Mouse (Mus musculus) limb, embryonic 11.5 days (tissue): ENCODE data around the gene Srcin1. TPM values are rescaled to one million over a fixed set of nuclear protein-coding genes. Genes with fewer than 3 reads are reported as not detected.

ENCODE experiments used
- ATAC-seq: fragments of 200-750 bp; cut with Nextera tagmentation; 2 replicates; pipeline ENCODE4 v1.8.0; 2017; ENCODE audit warnings: low read depth; ENCODE audit not compliant: insufficient number of reproducible peaks, low FRiP score, low TSS enrichment
- DNase-seq: peaks from one replicate; pipeline ENCODE4 v3.0.0-alpha.2; 2015; ENCODE audit warnings: low spot score
- H3K27ac ChIP-seq: fragments of 300-500 bp; sonication (generic); replicated peaks from 2 replicates; pipeline ENCODE4 v1.5.1; 2014; ENCODE audit warnings: low read depth, mild to moderate bottlenecking, low read length
- H3K27me3 ChIP-seq: fragments of 300-500 bp; sonication (generic); 2 replicates; pipeline ENCODE4 v1.6.1; 2014; ENCODE audit warnings: mild to moderate bottlenecking, low read length, mixed read lengths; ENCODE audit not compliant: control insufficient read depth, insufficient read depth
- H3K36me3 ChIP-seq: fragments of 300-500 bp; sonication (generic); 2 replicates; pipeline ENCODE4 v1.6.1; 2014; ENCODE audit warnings: mild to moderate bottlenecking, low read length, moderate library complexity, mixed read lengths; ENCODE audit not compliant: control insufficient read depth, insufficient read depth
- H3K4me1 ChIP-seq: fragments of 300-500 bp; sonication (generic); 2 replicates; pipeline ENCODE4 v1.6.1; 2014; ENCODE audit warnings: low read length, mixed read lengths; ENCODE audit not compliant: control insufficient read depth, insufficient read depth
- H3K4me2 ChIP-seq: fragments of 300-500 bp; sonication (generic); 2 replicates; pipeline ENCODE4 v1.6.1; 2014; ENCODE audit warnings: low read depth, mild to moderate bottlenecking, moderate library complexity; ENCODE audit not compliant: severe bottlenecking
- H3K4me3 ChIP-seq: fragments of 300-500 bp; sonication (generic); 2 replicates; pipeline ENCODE4 v1.5.1; 2014; ENCODE audit warnings: low read depth, low read length
- H3K9ac ChIP-seq: fragments of 300-500 bp; sonication (generic); 2 replicates; pipeline ENCODE4 v1.6.1; 2014; ENCODE audit warnings: mild to moderate bottlenecking, low read length
- H3K9me3 ChIP-seq: fragments of 300-500 bp; sonication (generic); 2 replicates; pipeline ENCODE4 v1.6.1; 2016; ENCODE audit warnings: low read length; ENCODE audit not compliant: control insufficient read depth
- WGBS: fragments of 180-500 bp; shearing (Covaris S2); extraction: QIAGEN DNeasy Blood & Tissue Kit; methylation state at CpG from one replicate; pipeline ENCODE4 v1.1.7; 2014; 5-methylcytosine and 5-hydroxymethylcytosine counted together
- polyA plus RNA-seq: library from polyadenylated mRNA; unstranded; fragments of >200 nt; fragmentation: Nextera tagmentation; extraction: Ambion mirVana; gene quantifications from 2 replicates; pipeline ENCODE4 v1.2.1, GENCODE M21; 2014

Srcin1 gene
- polyA plus RNA-seq, 1 experiment from 2014 or later: 0.28 TPM

GRCm38 (mm10) chr11:97591910-97592309, 15.9 kb upstream of the Srcin1 start:
- DNase-seq: no peak
- Histone ChIP-seq H3K27me3 (no peaks in the 10 kb centered on the region), H3K9me3 (no peaks in the 10 kb centered on the region), H3K4me3 (no peak overlapping the region), H3K27ac (no peak overlapping the region), H3K4me1 (no peaks in the 10 kb centered on the region), H3K4me2 (no peak overlapping the region), H3K9ac (no peak overlapping the region), H3K36me3 (no peaks in the 10 kb centered on the region)
- no peak for ATAC-seq
- 62% methylated on average over 5 of the region's 5 CpGs for WGBS

GRCm38 (mm10) chr11:97590227-97590960, 14.4 kb upstream of the Srcin1 start:
- 43% methylated on average over 24 of the region's 24 CpGs for WGBS
- Histone ChIP-seq H3K4me1 (no peaks in the 10 kb centered on the region), H3K27ac (no peak overlapping the region), H3K36me3 (no peaks in the 10 kb centered on the region), H3K27me3 (no peaks in the 10 kb centered on the region), H3K4me3 (no peak overlapping the region), H3K4me2 (no peak overlapping the region), H3K9ac (no peak overlapping the region), H3K9me3 (no peaks in the 10 kb centered on the region)
- DNase-seq: no peak
- no peak for ATAC-seq

DNA sequence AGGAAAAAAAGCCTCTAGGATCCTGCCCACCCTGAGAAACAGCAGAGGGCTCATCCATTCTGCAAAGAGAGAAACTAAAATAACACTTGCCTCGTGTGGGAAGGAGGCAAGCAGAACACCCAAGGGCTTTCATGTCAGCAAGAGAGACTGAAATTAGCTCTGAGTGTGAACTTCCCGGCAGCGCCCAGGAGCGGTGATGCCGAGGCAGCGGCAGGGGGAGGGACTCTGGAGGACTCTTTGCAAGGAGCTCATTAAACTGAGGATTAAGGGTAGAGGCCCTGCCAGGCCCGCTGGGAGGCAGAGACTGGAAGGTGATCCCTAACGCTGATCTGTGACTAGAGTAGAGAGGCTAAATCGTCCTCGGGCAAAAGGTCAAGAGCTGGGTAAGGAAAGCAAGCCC, 13.2 kb upstream of the Srcin1 start:
- no peaks in the 10 kb centered on the region for H3K36me3 ChIP-seq
- H3K9me3 ChIP-seq: no peaks in the 10 kb centered on the region
- no peak overlapping the region for H3K4me3 ChIP-seq
- no peak overlapping the region for H3K9ac ChIP-seq
- no peak overlapping the region for H3K27ac ChIP-seq
- DNase-seq (peak; percentile 53), ATAC-seq (no peak)
- no peaks in the 10 kb centered on the region for H3K4me1 ChIP-seq
- H3K27me3 ChIP-seq: no peaks in the 10 kb centered on the region
- WGBS: 1% methylated on average over 10 of the region's 10 CpGs
- H3K4me2 ChIP-seq: no peak overlapping the region

GRCm38 (mm10) chr11:97585932-97586331, 9.9 kb upstream of the Srcin1 start:
- Histone ChIP-seq H3K9me3 (no peaks in the 10 kb centered on the region), H3K9ac (no peak overlapping the region), H3K4me1 (no peaks in the 10 kb centered on the region), H3K27ac (no peak overlapping the region), H3K27me3 (no peaks in the 10 kb centered on the region), H3K4me3 (no peak overlapping the region), H3K36me3 (no peaks in the 10 kb centered on the region), H3K4me2 (no peak overlapping the region)
- ATAC-seq: no peak
- WGBS: 53% methylated on average over 10 of the region's 10 CpGs
- no peak for DNase-seq

GRCm38 (mm10) chr11:97584476-97584875, 8.5 kb upstream of the Srcin1 start:
- 76% methylated on average over 7 of the region's 7 CpGs for WGBS
- Histone ChIP-seq H3K4me3 (no peak overlapping the region), H3K4me2 (no peak overlapping the region), H3K9me3 (no peaks in the 10 kb centered on the region), H3K9ac (no peak overlapping the region), H3K36me3 (no peaks in the 10 kb centered on the region), H3K27ac (no peak overlapping the region), H3K27me3 (no peaks in the 10 kb centered on the region), H3K4me1 (no peaks in the 10 kb centered on the region)
- ATAC-seq (no peak), DNase-seq (no peak)

- peaks cover 15% of the 10 kb centered on the region for H3K27me3 ChIP-seq
- WGBS: 11% methylated on average over 10 of the region's 10 CpGs
- H3K27ac ChIP-seq: no peak overlapping the region
- H3K36me3 ChIP-seq: no peaks in the 10 kb centered on the region
- no peaks in the 10 kb centered on the region for H3K9me3 ChIP-seq
- no peak for ATAC-seq
- no peak for DNase-seq
- H3K4me3 ChIP-seq: no peak overlapping the region
- H3K4me2 ChIP-seq: no peak overlapping the region
- H3K4me1 ChIP-seq: peaks cover 4% of the 10 kb centered on the region
- H3K9ac ChIP-seq: no peak overlapping the region
Observed at GRCm38 (mm10) chr11:97579088-97579857, 3.3 kb upstream of the Srcin1 start.

DNA sequence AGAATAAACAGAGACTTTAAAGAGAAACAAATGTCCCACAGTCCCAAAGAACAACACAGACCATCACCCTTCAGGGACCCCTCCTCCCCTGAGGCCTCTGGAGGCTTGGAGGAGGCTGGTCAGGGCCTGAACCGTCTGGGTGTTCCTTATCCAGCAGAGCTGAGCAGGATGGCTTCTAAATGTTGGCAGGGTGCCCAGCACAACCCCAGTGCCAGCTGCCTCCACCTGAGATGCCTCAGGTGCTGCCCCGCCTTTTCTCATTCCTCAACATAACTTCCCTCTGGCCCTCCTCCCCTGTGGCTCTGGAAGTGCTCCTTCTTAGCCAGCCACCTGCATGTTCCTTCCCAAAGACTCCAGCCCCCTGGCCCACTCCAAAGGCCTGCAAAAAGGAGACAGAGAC, 2.3 kb upstream of the Srcin1 start:
- H3K4me1 ChIP-seq: peaks cover 10% of the 10 kb centered on the region
- H3K9me3 ChIP-seq: no peaks in the 10 kb centered on the region
- DNase-seq (no peak), ATAC-seq (no peak)
- peaks cover 25% of the 10 kb centered on the region for H3K27me3 ChIP-seq
- H3K4me2 ChIP-seq: no peak overlapping the region
- 38% methylated on average over 2 of the region's 2 CpGs for WGBS
- H3K36me3 ChIP-seq: no peaks in the 10 kb centered on the region
- no peak overlapping the region for H3K4me3 ChIP-seq
- H3K27ac ChIP-seq: no peak overlapping the region
- H3K9ac ChIP-seq: no peak overlapping the region

DNA sequence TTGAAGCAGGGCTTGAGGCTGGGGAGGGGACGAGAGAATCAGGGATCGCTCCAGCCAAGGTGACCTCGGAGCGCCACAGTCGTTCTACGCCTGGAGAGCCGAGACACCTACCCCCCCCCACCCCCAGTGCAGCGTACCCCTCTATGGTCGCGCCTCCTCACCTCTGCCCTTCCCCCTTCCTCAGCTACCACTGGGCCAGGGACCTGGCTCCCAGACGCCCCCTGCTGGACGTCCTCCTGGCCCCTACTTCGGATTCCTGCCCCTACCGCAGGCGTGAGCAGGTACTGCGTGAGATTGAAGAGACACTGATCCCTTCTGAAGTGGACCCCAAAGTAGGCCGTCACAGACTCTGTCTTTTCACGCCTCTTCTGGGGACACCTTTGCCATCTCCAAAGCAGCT, 348 bp downstream of the Srcin1 start:
- H3K27ac ChIP-seq: no peak overlapping the region
- H3K36me3 ChIP-seq: no peaks in the 10 kb centered on the region
- peaks cover 10% of the 10 kb centered on the region for H3K4me1 ChIP-seq
- peak overlapping the region; percentile 59 for H3K4me3 ChIP-seq
- H3K9me3 ChIP-seq: no peaks in the 10 kb centered on the region
- peaks cover 51% of the 10 kb centered on the region for H3K27me3 ChIP-seq
- H3K4me2 ChIP-seq: peak overlapping the region; percentile 99
- DNase-seq (peak; percentile 94), ATAC-seq (0 out of 2 replicates have a peak, but pooled peaks have one; percentile 48)
- 1% methylated on average over 16 of the region's 18 CpGs for WGBS
- peak overlapping the region; percentile 71; the same call in 1 of the 2 replicates for H3K9ac ChIP-seq
